Mouse (Mus musculus) limb, embryonic 13.5 days (tissue): ENCODE data around the gene Ly6g6f. TPM values are rescaled to one million over a fixed set of nuclear protein-coding genes. Genes with fewer than 3 reads are reported as not detected.

ENCODE experiments used
- ATAC-seq: fragments of 200-750 bp; cut with Nextera tagmentation; 2 replicates; pipeline ENCODE4 v1.8.0; 2017; ENCODE audit warnings: low read depth, moderate number of reproducible peaks, moderate TSS enrichment; ENCODE audit not compliant: low FRiP score
- H3K27ac ChIP-seq: fragments of 300-500 bp; sonication (generic); 2 replicates; pipeline ENCODE4 v1.5.1; 2015; ENCODE audit warnings: inconsistent platforms, mild to moderate bottlenecking, moderate library complexity
- H3K27me3 ChIP-seq: fragments of 300-500 bp; sonication (generic); 2 replicates; pipeline ENCODE4 v1.6.1; 2015; ENCODE audit warnings: mild to moderate bottlenecking, inconsistent platforms
- H3K36me3 ChIP-seq: fragments of 300-500 bp; sonication (generic); 2 replicates; pipeline ENCODE4 v1.6.1; 2015; ENCODE audit warnings: inconsistent platforms, mild to moderate bottlenecking, moderate library complexity
- H3K4me1 ChIP-seq: fragments of 300-500 bp; sonication (generic); 2 replicates; pipeline ENCODE4 v1.6.1; 2015; ENCODE audit warnings: inconsistent platforms
- H3K4me2 ChIP-seq: fragments of 300-500 bp; sonication (generic); replicated peaks from 2 replicates; pipeline ENCODE4 v1.6.1; 2015; ENCODE audit warnings: inconsistent platforms, mild to moderate bottlenecking, moderate library complexity
- H3K4me3 ChIP-seq: fragments of 300-500 bp; sonication (generic); 2 replicates; pipeline ENCODE4 v1.5.1; 2015; ENCODE audit warnings: moderate library complexity, mild to moderate bottlenecking, inconsistent platforms
- H3K9ac ChIP-seq: fragments of 300-500 bp; sonication (generic); 2 replicates; pipeline ENCODE4 v1.6.1; 2015; ENCODE audit warnings: mild to moderate bottlenecking, inconsistent platforms
- H3K9me3 ChIP-seq: fragments of 300-500 bp; sonication (generic); 2 replicates; pipeline ENCODE4 v1.6.1; 2016; ENCODE audit warnings: inconsistent platforms
- WGBS: fragments of 180-500 bp; shearing (Covaris S2); methylation state at CpG from one replicate; pipeline ENCODE4 v1.1.7; 2015; 5-methylcytosine and 5-hydroxymethylcytosine counted together
- polyA plus RNA-seq: library from polyadenylated mRNA; unstranded; fragments of >200 nt; fragmentation: Nextera tagmentation; extraction: Ambion mirVana; gene quantifications from 2 replicates; pipeline ENCODE4 v1.2.1, GENCODE M21; 2015

Ly6g6f gene
- polyA plus RNA-seq, 1 experiment from 2014 or later = 0.17 TPM

GRCm38 (mm10) chr17:35058911-35059892 lies 26.2 kb downstream of the Ly6g6f start, which contains the start of gene Ddah2:
Gene Ddah2 (plus strand): TSS chr17:35059035.
- peaks cover 18% of the 10 kb centered on the region for H3K27me3 ChIP-seq
- peak; percentile 91 for ATAC-seq
- peaks cover 28% of the 10 kb centered on the region for H3K4me1 ChIP-seq
- WGBS = under 1% methylated on average over 57 of the region's 57 CpGs
- H3K36me3 ChIP-seq = peaks cover 73% of the 10 kb centered on the region
- H3K9me3 ChIP-seq = no peaks in the 10 kb centered on the region
- H3K27ac ChIP-seq = peak within 1 kb of the TSS; percentile 92
- peak within 1 kb of the TSS; percentile 64 for H3K4me3 ChIP-seq
- peak within 1 kb of the TSS; percentile 80 for H3K9ac ChIP-seq
- H3K4me2 ChIP-seq = peak within 1 kb of the TSS; percentile 99

- Histone ChIP-seq H3K27me3 (peaks cover 9% of the 10 kb centered on the region), H3K9me3 (no peaks in the 10 kb centered on the region), H3K27ac (no peak overlapping the region), H3K4me2 (peak overlapping the region; percentile 99), H3K9ac (no peak overlapping the region), H3K36me3 (peaks cover 77% of the 10 kb centered on the region), H3K4me1 (peaks cover 25% of the 10 kb centered on the region), H3K4me3 (peak overlapping the region; percentile 64)
- no peak for ATAC-seq
- 66% methylated on average over 9 of the region's 9 CpGs for WGBS
Observed at GRCm38 (mm10) chr17:35058316-35058715, 27.1 kb downstream of the Ly6g6f start.

GRCm38 (mm10) chr17:35057090-35057489 lies 28.3 kb downstream of the Ly6g6f start:
- no peak for ATAC-seq
- 82% methylated on average over 3 of the region's 3 CpGs for WGBS
- no peaks in the 10 kb centered on the region for H3K9me3 ChIP-seq
- H3K4me3 ChIP-seq = no peak overlapping the region
- no peak overlapping the region for H3K4me2 ChIP-seq
- H3K27ac ChIP-seq = no peak overlapping the region
- H3K9ac ChIP-seq = no peak overlapping the region
- H3K4me1 ChIP-seq = peaks cover 29% of the 10 kb centered on the region
- peaks cover 77% of the 10 kb centered on the region for H3K36me3 ChIP-seq
- 0 out of 2 replicates have a peak, but pooled peaks cover 4% of the 10 kb centered on the region for H3K27me3 ChIP-seq

GRCm38 (mm10) chr17:35055691-35056495 lies 29.5 kb downstream of the Ly6g6f start:
- no peak for ATAC-seq
- 92% methylated on average over 7 of the region's 7 CpGs for WGBS
- no peak overlapping the region for H3K27ac ChIP-seq
- no peaks in the 10 kb centered on the region for H3K9me3 ChIP-seq
- peaks cover 25% of the 10 kb centered on the region for H3K4me1 ChIP-seq
- H3K36me3 ChIP-seq = peaks cover 68% of the 10 kb centered on the region
- no peak overlapping the region for H3K4me2 ChIP-seq
- no peak overlapping the region for H3K9ac ChIP-seq
- no peaks in the 10 kb centered on the region for H3K27me3 ChIP-seq
- no peak overlapping the region for H3K4me3 ChIP-seq

GRCm38 (mm10) chr17:35052271-35052798 lies 33.1 kb downstream of the Ly6g6f start:
- peaks cover 51% of the 10 kb centered on the region for H3K36me3 ChIP-seq
- peak overlapping the region; percentile 98 for H3K27ac ChIP-seq
- H3K4me3 ChIP-seq = peak overlapping the region; percentile 68
- peak overlapping the region; percentile 90 for H3K4me2 ChIP-seq
- peaks cover 34% of the 10 kb centered on the region for H3K4me1 ChIP-seq
- 87% methylated on average over 12 of the region's 12 CpGs for WGBS
- H3K9me3 ChIP-seq = no peaks in the 10 kb centered on the region
- ATAC-seq = no peak
- no peaks in the 10 kb centered on the region for H3K27me3 ChIP-seq
- H3K9ac ChIP-seq = peak overlapping the region; percentile 86

- peaks cover 43% of the 10 kb centered on the region for H3K36me3 ChIP-seq
- H3K4me1 ChIP-seq = peaks cover 40% of the 10 kb centered on the region
- no peaks in the 10 kb centered on the region for H3K9me3 ChIP-seq
- ATAC-seq = no peak; the same call in 1 of the 2 replicates
- H3K4me3 ChIP-seq = peak overlapping the region; percentile 68
- peak overlapping the region; percentile 90 for H3K4me2 ChIP-seq
- no peaks in the 10 kb centered on the region for H3K27me3 ChIP-seq
- peak overlapping the region; percentile 86 for H3K9ac ChIP-seq
- 1% methylated on average over 21 of the region's 21 CpGs for WGBS
- peak overlapping the region; percentile 98 for H3K27ac ChIP-seq
Observed at GRCm38 (mm10) chr17:35051156-35052086, 34.0 kb downstream of the Ly6g6f start.

- ATAC-seq = peak; percentile 5; the same call in 1 of the 2 replicates
- peak overlapping the region; percentile 90 for H3K4me2 ChIP-seq
- H3K9me3 ChIP-seq = no peaks in the 10 kb centered on the region
- H3K36me3 ChIP-seq = peaks cover 31% of the 10 kb centered on the region
- peak overlapping the region; percentile 98 for H3K27ac ChIP-seq
- peaks cover 49% of the 10 kb centered on the region for H3K4me1 ChIP-seq
- WGBS = under 1% methylated on average over 27 of the region's 27 CpGs
- H3K27me3 ChIP-seq = no peaks in the 10 kb centered on the region
- peak overlapping the region; percentile 68 for H3K4me3 ChIP-seq
- H3K9ac ChIP-seq = peak overlapping the region; percentile 86
Observed at GRCm38 (mm10) chr17:35050126-35050750, 35.2 kb downstream of the Ly6g6f start.

- 2% methylated on average over 11 of the region's 11 CpGs for WGBS
- peaks cover 56% of the 10 kb centered on the region for H3K4me1 ChIP-seq
Observed at GRCm38 (mm10) chr17:35049561-35050016, 35.8 kb downstream of the Ly6g6f start, which contains the start of gene Clic1. Gene Clic1 (plus strand): TSS chr17:35049966.

GRCm38 (mm10) chr17:35048932-35049440 lies 36.4 kb downstream of the Ly6g6f start:
- 76% methylated on average over 5 of the region's 5 CpGs for WGBS
- peak overlapping the region; percentile 98 for H3K27ac ChIP-seq
- peaks cover 56% of the 10 kb centered on the region for H3K4me1 ChIP-seq
- H3K9ac ChIP-seq = no peak overlapping the region
- ATAC-seq = no peak
- H3K36me3 ChIP-seq = peaks cover 20% of the 10 kb centered on the region
- no peaks in the 10 kb centered on the region for H3K27me3 ChIP-seq
- no peaks in the 10 kb centered on the region for H3K9me3 ChIP-seq
- H3K4me3 ChIP-seq = peak overlapping the region; percentile 68; the same call in 1 of the 2 replicates
- peak overlapping the region; percentile 90 for H3K4me2 ChIP-seq

More at GRCm38 (mm10) chr17:35049561-35050016, 35.8 kb downstream of the Ly6g6f start, which contains the start of gene Clic1:
- peak; percentile 30 for ATAC-seq
- Histone ChIP-seq H3K36me3 (peaks cover 26% of the 10 kb centered on the region), H3K27me3 (no peaks in the 10 kb centered on the region), H3K4me2 (peak within 1 kb of the TSS; percentile 90), H3K27ac (peak within 1 kb of the TSS; percentile 98), H3K4me3 (peak within 1 kb of the TSS; percentile 68), H3K9me3 (no peaks in the 10 kb centered on the region), H3K9ac (peak within 1 kb of the TSS; percentile 86)
